Comparison of ENCODE assay signal across 8 mouse cellular contexts in the genomic region with DNA sequence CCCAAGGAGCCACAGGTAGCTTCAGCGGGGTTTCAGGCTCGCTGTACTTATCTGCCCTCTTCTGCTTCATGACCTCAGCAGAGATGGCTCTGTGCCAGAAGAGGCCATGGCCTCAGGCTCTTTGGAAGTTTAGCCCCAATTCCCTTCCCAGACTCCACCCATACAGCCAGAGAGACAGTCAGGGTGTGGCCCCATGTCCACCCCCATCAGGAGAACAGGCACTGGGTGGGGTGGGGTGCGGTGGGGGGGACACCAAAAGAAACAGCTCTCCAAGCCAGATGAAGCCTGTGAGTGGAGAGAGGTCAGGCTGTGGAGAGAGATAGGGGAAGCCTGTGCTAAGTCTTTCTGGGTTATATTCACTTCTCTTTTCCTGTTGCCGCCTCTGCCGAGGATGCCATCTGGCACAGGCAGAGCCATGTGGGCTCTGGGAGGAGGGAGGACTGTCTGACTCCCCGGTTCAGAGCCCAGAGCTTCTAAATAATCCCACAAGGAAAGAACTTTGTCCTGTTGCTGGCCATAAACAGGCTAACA. TPM values are rescaled to one million over a fixed set of nuclear protein-coding genes. Genes with fewer than 3 reads are reported as not detected.
DNase-seq lines count a peak whose midpoint lies in the region; ATAC-seq and TF ChIP-seq lines count a peak whose summit lies in the region.

No protein-coding gene starts in this region.

- peak overlapping the region; percentile 72 for H3K4me2 ChIP-seq in embryonic facial prominence, embryonic 15.5 days (replicated peaks)
- peak overlapping the region; percentile 67 for H3K4me2 ChIP-seq in heart, postnatal 0 days (ENCODE audit: low read depth, low read length)
- peak overlapping the region; percentile 40; the same call in 1 of the 2 replicates for H3K4me2 ChIP-seq in neural tube, embryonic 14.5 days (ENCODE audit: low read depth, low read length)

- peak; percentile 66 for DNase-seq in adrenal gland, adult 2 months
- peak; percentile 66 for DNase-seq in heart, postnatal 0 days (ENCODE audit: low spot score)
- peak; percentile 71 to 73 for DNase-seq in kidney, postnatal 25 days
- peak; percentile 39 for DNase-seq in lung, adult 2 months

- peak overlapping the region; percentile 70 for H3K9ac ChIP-seq in embryonic facial prominence, embryonic 15.5 days
- peak overlapping the region; percentile 55; the same call in 1 of the 2 replicates for H3K9ac ChIP-seq in heart, postnatal 0 days (replicated peaks; ENCODE audit: low read depth, low read length)
- H3K9ac ChIP-seq in neural tube, embryonic 14.5 days (replicated peaks; ENCODE audit: low read depth, low read length), result no peak overlapping the region

- H3K27ac ChIP-seq in embryonic facial prominence, embryonic 15.5 days (replicated peaks), result peak overlapping the region; percentile 92
- H3K27ac ChIP-seq in heart, postnatal 0 days (ENCODE audit: low read depth), result peak overlapping the region; percentile 78
- no peak overlapping the region for H3K27ac ChIP-seq in neural tube, embryonic 14.5 days (ENCODE audit: low read depth, low read length)

- peak overlapping the region; percentile 75 for H3K4me3 ChIP-seq in E14TG2a.4 (replicated peaks; ENCODE audit: low read length)
- peak overlapping the region; percentile 51 for H3K4me3 ChIP-seq in embryonic facial prominence, embryonic 15.5 days (replicated peaks)
- H3K4me3 ChIP-seq in heart, postnatal 0 days (ENCODE audit: low read depth, low read length), result peak overlapping the region; percentile 44
- peak overlapping the region; percentile 71 for H3K4me3 ChIP-seq in lung, adult 2 months (replicated peaks; ENCODE audit: extremely low read depth, low read depth, low read length)
- H3K4me3 ChIP-seq in neural tube, embryonic 14.5 days (ENCODE audit: low read depth, low read length), result 0 out of 2 replicates have a peak overlapping the region, but pooled peaks have one; percentile 7

- TF ChIP-seq POLR2A in lung, adult 2 months (IDR thresholded peaks at IDR 0.05; ENCODE audit: borderline replicate concordance, extremely low read depth, low read depth, low read length), result no peak; the same call in 1 of the 2 replicates

- peaks cover 84% of the 10 kb centered on the region for H3K4me1 ChIP-seq in E14TG2a.4 (replicated peaks; ENCODE audit: low read depth, low read length)
- H3K4me1 ChIP-seq in embryonic facial prominence, embryonic 15.5 days, result peaks cover 42% of the 10 kb centered on the region
- H3K4me1 ChIP-seq in heart, postnatal 0 days (ENCODE audit: control insufficient read depth, insufficient read depth), result peaks cover 14% of the 10 kb centered on the region
- peaks cover 9% of the 10 kb centered on the region for H3K4me1 ChIP-seq in lung, adult 2 months (ENCODE audit: control insufficient read depth, insufficient read depth, low read length)
- peaks cover 4% of the 10 kb centered on the region; the same call in 1 of the 2 replicates for H3K4me1 ChIP-seq in neural tube, embryonic 14.5 days (ENCODE audit: control insufficient read depth, insufficient read depth, low read length)

- H3K9me3 ChIP-seq in E14TG2a.4 (ENCODE audit: low read length), result no peaks in the 10 kb centered on the region
- H3K9me3 ChIP-seq in embryonic facial prominence, embryonic 15.5 days (replicated peaks), result no peaks in the 10 kb centered on the region
- no peaks in the 10 kb centered on the region for H3K9me3 ChIP-seq in heart, postnatal 0 days (replicated peaks; ENCODE audit: control insufficient read depth, low read length)
- H3K9me3 ChIP-seq in neural tube, embryonic 14.5 days (ENCODE audit: control insufficient read depth, low read length), result no peaks in the 10 kb centered on the region

- no peak for ATAC-seq in embryonic facial prominence, embryonic 15.5 days (ENCODE audit: insufficient number of reproducible peaks, low FRiP score, low TSS enrichment, low read depth)
- ATAC-seq in heart, postnatal 0 days (ENCODE audit: insufficient read depth, low read depth), result peak; percentile 39
- no peak for ATAC-seq in neural tube, embryonic 14.5 days (ENCODE audit: low read depth)
- ATAC-seq in erythroid progenitor cell, adult 5-6 weeks (replicated peaks; ENCODE audit: low FRiP score, poor library complexity, severe bottlenecking), result no peak

- peaks cover 28% of the 10 kb centered on the region for H3K36me3 ChIP-seq in E14TG2a.4 (ENCODE audit: insufficient read depth, low read length)
- H3K36me3 ChIP-seq in embryonic facial prominence, embryonic 15.5 days, result peaks cover 29% of the 10 kb centered on the region
- peaks cover 20% of the 10 kb centered on the region for H3K36me3 ChIP-seq in heart, postnatal 0 days (replicated peaks; ENCODE audit: control insufficient read depth, insufficient read depth, low read length)
- H3K36me3 ChIP-seq in neural tube, embryonic 14.5 days (ENCODE audit: control insufficient read depth, insufficient read depth, low read length), result peaks cover 5% of the 10 kb centered on the region; the same call in 1 of the 2 replicates

- no peak for TF ChIP-seq EP300 in heart, postnatal 0 days (IDR thresholded peaks at IDR 0.05; ENCODE audit: low read depth)

- no peak for TF ChIP-seq CTCF in E14TG2a.4 (conservative IDR thresholded peaks at IDR 0.05; ENCODE audit: low read length)
- TF ChIP-seq CTCF in heart, postnatal 0 days (IDR thresholded peaks at IDR 0.05; ENCODE audit: low read depth), result no peak
- TF ChIP-seq CTCF in lung, adult 2 months (IDR thresholded peaks at IDR 0.05; ENCODE audit: insufficient read depth, low read length), result no peak

- H3K27me3 ChIP-seq in E14TG2a.4 (ENCODE audit: insufficient read depth, low read length), result peaks cover 22% of the 10 kb centered on the region
- H3K27me3 ChIP-seq in embryonic facial prominence, embryonic 15.5 days, result no peaks in the 10 kb centered on the region
- H3K27me3 ChIP-seq in heart, postnatal 0 days (ENCODE audit: control insufficient read depth, insufficient read depth, low read length), result 0 out of 2 replicates have a peak, but pooled peaks cover 7% of the 10 kb centered on the region
- H3K27me3 ChIP-seq in neural tube, embryonic 14.5 days (ENCODE audit: control insufficient read depth, insufficient read depth, low read length), result no peaks in the 10 kb centered on the region; the same call in 1 of the 2 replicates

- 13% methylated on average over 6 of the region's 6 CpGs for WGBS in embryonic facial prominence, embryonic 15.5 days
- WGBS in heart, postnatal 0 days, result 13% methylated on average over 6 of the region's 6 CpGs
- 13% methylated on average over 6 of the region's 6 CpGs for WGBS in lung, adult 2 months
- 60% methylated on average over 6 of the region's 6 CpGs for WGBS in neural tube, embryonic 14.5 days

RNA-seq across cellular contexts. Expression of a gene that starts 1.0 kb away (rescaled TPM):
- total RNA-seq in adrenal gland, adult 2 months (2021), result 1 to 10 TPM; 4.0 to 6.0 TPM
- 11.4 and 11.9 TPM in 2 replicates for polyA plus RNA-seq in adrenal gland, adult 2 months (2012; rRNA removed)
- 11.9 and 13.4 TPM in 2 replicates for polyA plus RNA-seq in embryonic facial prominence, embryonic 15.5 days (2015; fragmentation: Nextera tagmentation; extraction: Ambion mirVana)
- 2.4 and 6.8 TPM in 2 replicates for total RNA-seq in heart, postnatal 0 days (2014; rRNA removed; ENCODE audit: low replicate concordance)
- polyA plus RNA-seq in heart, postnatal 0 days (2015; fragmentation: Nextera tagmentation; extraction: Ambion mirVana), result 3.1 and 3.5 TPM in 2 replicates
- polyA plus RNA-seq in lung, adult 2 months (2012; rRNA removed), result 23.7 and 25.8 TPM in 2 replicates
- 0.28 and 0.58 TPM in 2 replicates for polyA plus RNA-seq in neural tube, embryonic 14.5 days (2014; fragmentation: Nextera tagmentation; extraction: Ambion mirVana)
- 1.7 and 4.0 TPM in 2 replicates for total RNA-seq in erythroid progenitor cell, adult 5-6 weeks (2015; ENCODE audit: low replicate concordance)
- total RNA-seq in erythroid progenitor cell, adult 5-6 weeks (2017; ENCODE audit: low replicate concordance), result 0.83 and 1.0 TPM in 2 replicates

RNA-seq across cellular contexts. Expression of a gene that starts 6.9 kb away (rescaled TPM):
- total RNA-seq in adrenal gland, adult 2 months (2021), result not detected
- not detected in 2 replicates for polyA plus RNA-seq in adrenal gland, adult 2 months (2012; rRNA removed)
- not detected in 2 replicates for polyA plus RNA-seq in embryonic facial prominence, embryonic 15.5 days (2015; fragmentation: Nextera tagmentation; extraction: Ambion mirVana)
- not detected in 2 replicates for total RNA-seq in heart, postnatal 0 days (2014; rRNA removed; ENCODE audit: low replicate concordance)
- polyA plus RNA-seq in heart, postnatal 0 days (2015; fragmentation: Nextera tagmentation; extraction: Ambion mirVana), result not detected in 2 replicates
- polyA plus RNA-seq in lung, adult 2 months (2012; rRNA removed), result not detected in 2 replicates
- not detected in 2 replicates for polyA plus RNA-seq in neural tube, embryonic 14.5 days (2014; fragmentation: Nextera tagmentation; extraction: Ambion mirVana)
- total RNA-seq in erythroid progenitor cell, adult 5-6 weeks (2015; ENCODE audit: low replicate concordance), result not detected in 2 replicates
- not detected in 2 replicates for total RNA-seq in erythroid progenitor cell, adult 5-6 weeks (2017; ENCODE audit: low replicate concordance)

RNA-seq across cellular contexts. Expression of a gene that starts 20.4 kb away (rescaled TPM):
- total RNA-seq in adrenal gland, adult 2 months (2021), result not detected
- polyA plus RNA-seq in adrenal gland, adult 2 months (2012; rRNA removed), result not detected in 2 replicates
- not detected in 2 replicates for polyA plus RNA-seq in embryonic facial prominence, embryonic 15.5 days (2015; fragmentation: Nextera tagmentation; extraction: Ambion mirVana)
- not detected in 2 replicates for total RNA-seq in heart, postnatal 0 days (2014; rRNA removed; ENCODE audit: low replicate concordance)
- polyA plus RNA-seq in heart, postnatal 0 days (2015; fragmentation: Nextera tagmentation; extraction: Ambion mirVana), result not detected in 2 replicates
- not detected in 2 replicates for polyA plus RNA-seq in lung, adult 2 months (2012; rRNA removed)
- 0.33 TPM in 1 of 2 replicates, not detected in the other for polyA plus RNA-seq in neural tube, embryonic 14.5 days (2014; fragmentation: Nextera tagmentation; extraction: Ambion mirVana)
- not detected in 2 replicates for total RNA-seq in erythroid progenitor cell, adult 5-6 weeks (2015; ENCODE audit: low replicate concordance)
- not detected in 2 replicates for total RNA-seq in erythroid progenitor cell, adult 5-6 weeks (2017; ENCODE audit: low replicate concordance)

RNA-seq across cellular contexts. Expression of a gene that starts 41.5 kb away (rescaled TPM):
- total RNA-seq in adrenal gland, adult 2 months (2021), result 10 to 100 TPM; 12.1 to 24.2 TPM
- polyA plus RNA-seq in adrenal gland, adult 2 months (2012; rRNA removed), result 21.5 and 28.3 TPM in 2 replicates
- polyA plus RNA-seq in embryonic facial prominence, embryonic 15.5 days (2015; fragmentation: Nextera tagmentation; extraction: Ambion mirVana), result 8.0 and 9.0 TPM in 2 replicates
- total RNA-seq in heart, postnatal 0 days (2014; rRNA removed; ENCODE audit: low replicate concordance), result 0.77 and 1.8 TPM in 2 replicates
- polyA plus RNA-seq in heart, postnatal 0 days (2015; fragmentation: Nextera tagmentation; extraction: Ambion mirVana), result 0.27 and 0.54 TPM in 2 replicates
- 8.3 and 10.1 TPM in 2 replicates for polyA plus RNA-seq in lung, adult 2 months (2012; rRNA removed)
- polyA plus RNA-seq in neural tube, embryonic 14.5 days (2014; fragmentation: Nextera tagmentation; extraction: Ambion mirVana), result 12.1 and 14.4 TPM in 2 replicates
- total RNA-seq in erythroid progenitor cell, adult 5-6 weeks (2015; ENCODE audit: low replicate concordance), result not detected in 2 replicates
- total RNA-seq in erythroid progenitor cell, adult 5-6 weeks (2017; ENCODE audit: low replicate concordance), result 0.68 TPM in 1 of 2 replicates, not detected in the other

RNA-seq across cellular contexts. Expression of a gene that starts 46.5 kb away (rescaled TPM):
- 10 to 100 TPM; 19.8 to 22.1 TPM for total RNA-seq in adrenal gland, adult 2 months (2021)
- polyA plus RNA-seq in adrenal gland, adult 2 months (2012; rRNA removed), result 5.1 and 6.0 TPM in 2 replicates
- 8.3 and 10.3 TPM in 2 replicates for polyA plus RNA-seq in embryonic facial prominence, embryonic 15.5 days (2015; fragmentation: Nextera tagmentation; extraction: Ambion mirVana)
- total RNA-seq in heart, postnatal 0 days (2014; rRNA removed; ENCODE audit: low replicate concordance), result 7.7 and 8.8 TPM in 2 replicates
- 3.2 and 4.0 TPM in 2 replicates for polyA plus RNA-seq in heart, postnatal 0 days (2015; fragmentation: Nextera tagmentation; extraction: Ambion mirVana)
- polyA plus RNA-seq in lung, adult 2 months (2012; rRNA removed), result 7.7 and 9.0 TPM in 2 replicates
- 5.9 and 6.8 TPM in 2 replicates for polyA plus RNA-seq in neural tube, embryonic 14.5 days (2014; fragmentation: Nextera tagmentation; extraction: Ambion mirVana)
- total RNA-seq in erythroid progenitor cell, adult 5-6 weeks (2015; ENCODE audit: low replicate concordance), result 1.4 and 3.4 TPM in 2 replicates
- total RNA-seq in erythroid progenitor cell, adult 5-6 weeks (2017; ENCODE audit: low replicate concordance), result 1.8 and 5.0 TPM in 2 replicates

Comparison
In these comparisons a context has a peak if more than half of its experiments do, and no peak if none do; other contexts are left out.
1. H3K4me3 ChIP-seq: peak in every context shown above with its lines; median percentile 75 in E14TG2a.4; 71 in lung, adult 2 months; 51 in embryonic facial prominence, embryonic 15.5 days; 44 in heart, postnatal 0 days; 7 in neural tube, embryonic 14.5 days.